Mouse (Mus musculus): ENCODE measurements at regions not wholly inside any gene's neighbourhood (a gene's known extent, or its start where the extent isn't known, plus 50 kb on each side); places are given as distances from the start of the nearest gene placed in this dataset.
"Not testable (repeated sequence)": the region's sequence is repeated elsewhere in the genome, so short reads cannot be mapped to it uniquely, and the experiment has no call there.

DNA sequence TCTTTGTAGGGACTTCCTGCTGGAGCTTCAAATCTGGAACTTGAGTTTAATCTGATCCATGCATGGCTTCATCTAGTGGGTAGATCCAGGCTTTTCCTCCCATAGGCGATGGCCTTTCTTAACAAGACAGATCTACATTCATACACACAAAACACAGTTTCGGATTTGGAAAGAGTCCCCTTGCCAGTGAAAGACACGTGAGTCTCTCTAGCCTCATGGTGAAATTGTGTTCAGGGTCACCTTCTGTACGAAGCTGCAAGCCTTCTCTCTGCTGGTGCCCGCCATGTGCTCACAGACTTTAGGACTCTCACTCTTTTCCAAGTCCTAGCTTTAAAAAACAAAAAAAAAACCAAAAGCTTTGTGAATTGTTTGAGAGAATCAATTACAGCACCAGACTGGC, 51.4 kb upstream of the Dlx2 start:
- no peak for DNase-seq (ENCODE audit: low spot score in 2 of 2)

DNA sequence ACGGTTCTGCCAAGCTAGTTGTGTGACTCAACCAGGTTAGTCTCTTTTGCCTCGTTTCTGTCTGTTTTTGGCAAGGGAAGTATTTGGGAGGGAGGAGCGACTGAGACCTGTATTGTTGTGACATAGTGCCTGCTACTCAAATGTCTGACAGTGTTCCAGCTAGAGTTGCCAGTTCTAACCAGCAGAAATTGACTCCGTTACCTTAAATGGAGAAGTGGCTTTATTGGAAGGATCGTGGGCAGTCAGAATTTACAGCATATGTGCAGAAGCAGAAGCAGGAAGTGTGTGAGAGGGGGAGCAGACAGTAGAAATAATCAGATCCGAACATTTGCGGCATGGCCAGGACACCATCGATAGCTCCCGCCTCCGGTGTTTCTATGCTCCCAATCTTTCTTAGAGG, 51.8 kb upstream of the Dlx2 start:
- peak in 1 of 2 experiments; percentile 61 for DNase-seq (ENCODE audit: low spot score in 2 of 2)

DNA sequence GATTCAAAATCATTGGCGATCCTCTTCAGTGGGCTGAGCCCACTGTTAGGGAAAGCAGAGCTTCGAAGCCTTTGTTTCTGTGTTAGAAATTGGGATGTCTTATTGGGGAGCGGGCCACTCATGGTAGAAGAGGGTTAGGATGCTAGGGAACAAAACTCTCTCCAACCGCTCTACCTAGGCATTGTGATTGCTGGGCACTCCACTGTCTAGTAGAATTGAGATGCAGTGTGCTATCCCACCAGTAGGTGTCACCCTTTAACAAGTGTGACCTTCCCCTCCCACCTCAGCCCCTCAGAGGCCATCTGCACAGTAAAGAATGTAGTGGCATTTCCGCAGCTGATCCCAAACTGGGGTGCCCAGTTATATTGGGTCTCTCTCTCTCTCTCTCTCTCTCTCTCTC, 52.2 kb upstream of the Dlx2 start:
- DNase-seq (ENCODE audit: low spot score in 2 of 2) = peak; percentile 82 to 90

DNA sequence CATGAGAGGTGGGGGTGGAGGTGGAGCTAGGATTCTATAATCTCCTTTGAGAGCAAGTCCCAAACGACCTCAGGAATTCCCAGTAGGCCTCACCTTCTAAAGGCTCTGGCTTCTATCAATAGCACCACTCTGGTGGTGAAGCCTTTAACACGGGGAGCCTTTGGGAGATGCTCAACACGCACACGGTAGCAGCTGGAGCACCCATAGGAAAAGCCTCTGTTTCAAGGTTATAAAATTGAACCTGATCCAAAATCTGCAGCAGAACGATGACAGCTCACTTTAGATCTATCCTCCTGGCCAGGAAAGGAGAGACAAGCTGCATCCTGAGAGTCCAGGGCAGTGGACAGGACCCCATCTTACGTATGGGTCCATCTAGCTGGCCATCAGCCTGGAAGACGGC, 53.7 kb upstream of the Dlx2 start:
- no peak for DNase-seq (ENCODE audit: low spot score in 2 of 2)

DNA sequence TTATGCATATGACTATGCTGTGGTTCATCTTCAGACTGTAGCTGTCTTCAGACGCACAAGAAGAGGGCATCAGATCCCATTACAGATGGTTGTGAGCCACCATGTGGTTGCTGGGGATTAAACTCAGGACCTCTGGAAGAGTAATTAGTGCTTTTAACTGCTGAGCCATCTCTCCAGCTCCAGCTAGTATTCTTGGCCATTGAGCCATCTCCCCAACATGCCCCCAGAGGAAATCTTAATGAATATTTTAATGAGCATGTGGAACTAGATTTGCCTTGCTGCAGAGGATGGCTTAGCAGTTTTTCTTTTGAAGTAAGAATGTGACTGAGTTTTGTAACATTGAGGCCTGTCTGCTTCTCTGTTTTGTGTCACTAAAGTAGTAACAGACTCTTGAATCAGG, 54.4 kb upstream of the Dlx2 start:
- DNase-seq (ENCODE audit: low spot score in 2 of 2) = no peak

DNA sequence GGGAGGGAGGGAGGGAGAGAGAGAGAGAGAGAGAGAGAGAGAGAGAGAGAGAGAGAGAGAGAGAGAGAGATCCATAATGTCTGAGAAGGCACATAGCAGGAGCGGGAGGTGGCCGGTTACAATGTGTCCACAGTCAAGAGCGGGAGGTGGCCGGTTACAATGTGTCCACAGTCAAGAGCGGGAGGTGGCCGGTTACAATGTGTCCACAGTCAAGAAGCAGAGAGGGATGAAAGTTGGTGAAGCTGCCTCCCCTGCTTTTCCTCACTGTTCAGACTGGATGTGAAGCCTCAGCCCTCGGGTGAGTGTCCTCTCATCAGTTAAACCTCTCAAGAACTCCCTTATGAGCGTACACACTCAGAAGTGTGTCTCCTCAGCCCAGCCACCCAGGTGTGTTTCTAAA, 57.2 kb upstream of the Dlx2 start:
- not testable (repeated sequence) for DNase-seq (ENCODE audit: low spot score in 2 of 2)

DNA sequence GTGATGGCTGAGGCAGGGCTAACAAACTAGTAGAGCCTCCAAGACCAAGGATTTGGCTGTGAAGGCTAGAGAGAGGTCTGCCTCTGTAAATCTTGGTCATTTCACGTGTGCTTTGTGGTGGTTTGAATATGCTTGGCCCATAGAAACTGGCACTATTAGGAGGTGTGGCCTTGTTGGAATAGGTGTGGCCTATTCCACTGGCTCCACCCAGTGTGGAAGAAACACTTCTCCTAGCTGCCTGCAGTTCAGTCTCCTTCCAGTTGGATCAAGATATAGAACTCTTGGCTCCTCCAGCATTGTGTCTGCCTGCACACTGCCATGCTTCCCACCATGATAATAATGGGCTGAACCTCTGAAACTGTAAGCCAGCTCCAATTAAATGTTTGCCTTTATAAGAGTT, 59.1 kb upstream of the Dlx2 start:
- DNase-seq (ENCODE audit: low spot score in 2 of 2) = no peak

DNA sequence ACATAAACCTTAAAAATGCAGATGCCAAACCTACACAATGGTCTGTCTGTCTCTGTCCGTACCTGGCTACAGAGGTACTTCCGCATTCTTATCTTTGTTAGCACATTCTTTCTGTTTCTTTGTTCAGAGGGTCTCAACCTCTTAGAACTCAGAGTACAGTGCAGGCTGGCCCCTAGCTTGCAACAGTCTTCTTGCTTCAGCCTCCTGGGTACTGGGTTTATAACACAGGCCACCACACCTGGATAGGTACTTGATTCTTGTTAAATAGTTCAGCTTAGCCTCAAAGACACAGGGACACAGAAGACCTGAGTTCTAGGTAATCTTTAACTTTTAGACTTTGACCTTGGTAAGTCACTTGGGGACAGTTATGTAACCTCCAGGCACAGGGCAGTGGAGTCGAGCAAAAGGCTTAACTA, 60.5 kb upstream of the Dlx2 start:
- DNase-seq (ENCODE audit: low spot score in 2 of 2) = no peak

DNA sequence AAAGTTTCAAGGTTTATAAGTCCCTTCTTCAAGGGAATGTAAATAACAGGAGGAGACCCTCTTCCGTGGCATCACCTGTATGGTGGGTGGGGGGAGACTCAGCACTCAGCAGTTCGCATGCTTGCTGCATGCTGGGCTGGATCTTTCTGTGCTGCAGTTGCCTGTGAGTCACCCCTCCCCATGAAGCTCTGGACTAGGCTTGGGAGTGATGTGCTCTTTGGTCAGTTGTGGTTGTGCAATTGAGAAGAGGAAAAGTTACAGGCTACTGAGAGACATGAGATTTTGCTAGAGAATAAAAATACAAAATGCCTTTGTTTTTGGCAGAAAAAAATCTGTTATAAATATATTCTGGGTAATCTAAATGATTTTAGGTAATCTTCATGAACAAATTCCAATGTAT, 66.7 kb upstream of the Dlx2 start:
- no peak for DNase-seq (ENCODE audit: low spot score in 2 of 2)

DNA sequence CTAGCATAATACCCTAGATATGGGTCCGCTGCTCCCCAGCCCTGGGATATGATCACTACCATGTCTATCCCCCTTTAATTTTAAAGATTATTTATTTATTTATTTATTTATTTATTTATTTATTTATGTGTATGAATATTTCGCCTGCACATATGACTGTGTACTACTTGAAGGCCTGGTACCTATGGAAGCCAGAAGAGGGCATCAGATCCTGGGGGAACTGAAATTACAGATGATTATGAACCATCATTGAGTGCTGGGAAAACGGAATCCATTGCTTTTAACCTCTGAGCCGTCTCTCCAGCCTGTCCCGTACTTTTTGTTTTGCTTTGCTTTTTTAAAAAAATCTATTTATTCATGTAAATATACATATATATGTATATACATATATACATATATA, 70.0 kb upstream of the Dlx2 start:
- no peak for DNase-seq (ENCODE audit: low spot score in 2 of 2)

DNA sequence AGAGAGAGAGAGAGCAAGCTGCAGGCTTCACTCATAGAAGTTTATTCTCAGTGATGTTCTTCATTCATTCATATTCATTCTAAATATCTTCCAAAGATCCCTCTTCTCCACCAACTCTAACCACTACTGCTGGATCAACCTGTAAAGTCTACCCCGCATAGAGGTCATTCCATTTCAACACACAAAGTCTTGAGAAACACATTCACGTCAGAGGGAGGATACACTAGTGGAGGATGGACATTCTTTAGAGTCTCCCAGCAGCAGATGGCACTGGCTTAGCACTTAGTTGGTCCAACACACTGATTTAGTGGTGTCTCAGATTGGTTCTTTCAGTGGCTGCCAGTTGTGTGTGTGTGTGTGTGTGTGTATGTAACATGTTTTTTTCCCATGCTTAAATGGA, 74.9 kb upstream of the Dlx2 start:
- no peak for DNase-seq (ENCODE audit: low spot score in 2 of 2)

DNA sequence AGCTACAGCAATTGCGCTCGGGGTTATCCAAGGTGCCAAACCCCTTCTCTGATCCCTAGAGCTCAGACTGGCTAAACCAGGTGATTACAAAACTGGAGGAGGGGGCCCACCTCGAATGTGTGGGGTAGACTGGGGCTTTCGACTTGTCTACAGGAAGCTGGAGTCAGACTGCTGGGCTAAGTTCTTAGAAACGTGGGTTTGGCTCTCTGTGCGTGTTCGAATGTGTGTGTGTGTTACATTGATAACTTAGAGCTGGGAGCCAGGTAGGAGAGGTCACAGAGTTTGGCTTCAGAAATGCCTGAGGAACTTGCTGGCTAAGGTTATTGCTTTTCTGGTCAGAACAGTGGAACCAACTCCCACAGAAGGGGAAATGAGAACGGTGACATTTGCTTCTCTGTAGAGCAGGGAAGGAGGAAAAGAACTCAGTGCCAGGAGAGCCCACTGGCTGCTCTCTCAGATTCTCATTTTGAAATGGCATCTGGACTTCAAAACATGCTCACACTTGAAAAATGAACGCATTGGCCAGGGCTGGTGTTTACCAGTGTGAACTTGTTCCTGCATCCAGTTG, 76.1 kb upstream of the Dlx2 start:
- DNase-seq (ENCODE audit: low spot score in 2 of 2) = no peak

DNA sequence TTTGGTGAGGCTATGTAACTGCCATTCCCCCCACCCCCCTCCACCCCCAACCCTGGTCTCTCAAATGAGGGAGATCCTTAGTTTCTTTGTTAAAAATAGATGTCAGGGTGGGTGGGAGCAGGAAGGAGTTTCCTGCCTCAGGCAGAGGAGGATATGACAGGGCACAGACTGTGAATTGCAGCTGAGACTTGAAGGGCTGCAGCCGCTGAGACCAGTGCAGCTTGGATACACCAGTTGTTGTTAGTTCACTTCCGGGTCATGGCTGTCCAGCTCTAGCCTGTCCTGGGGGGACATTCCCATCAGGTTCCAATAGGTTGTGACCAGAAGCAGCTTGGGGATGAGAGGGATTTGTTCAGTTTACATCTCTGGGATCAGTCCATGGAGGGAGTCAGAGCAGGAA, 76.6 kb upstream of the Dlx2 start:
- DNase-seq (ENCODE audit: low spot score in 2 of 2) = no peak

DNA sequence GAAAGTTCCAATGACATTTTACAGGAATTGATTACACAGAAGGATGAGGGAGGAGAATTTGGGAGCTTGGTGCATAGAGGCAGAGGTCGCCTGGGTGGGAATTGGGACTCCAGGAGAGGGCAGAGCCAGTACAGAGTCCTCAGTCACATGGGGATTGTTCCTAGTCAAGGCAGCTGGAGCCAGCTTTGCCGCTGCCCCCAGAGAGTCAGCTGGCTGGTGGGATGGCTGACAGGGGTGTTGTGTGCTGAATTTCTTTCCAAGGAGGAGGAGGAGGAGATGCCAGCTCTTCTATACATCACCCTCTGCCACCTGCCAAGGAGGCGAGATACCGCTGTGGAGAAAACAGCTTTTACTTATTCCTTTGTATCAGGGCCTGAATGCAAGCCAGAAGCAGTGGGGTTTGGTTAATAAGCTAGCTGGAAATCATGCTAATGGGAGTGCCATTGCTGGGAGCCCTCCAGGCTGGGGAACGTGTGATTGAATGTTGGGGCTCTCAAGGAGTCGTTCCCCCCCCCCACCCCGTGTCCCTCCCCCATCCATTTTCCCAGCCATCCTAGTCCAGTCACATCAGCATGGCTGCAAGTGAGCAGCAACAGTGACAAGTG, 78.8 kb upstream of the Dlx2 start:
- no peak for DNase-seq (ENCODE audit: low spot score in 2 of 2)

DNA sequence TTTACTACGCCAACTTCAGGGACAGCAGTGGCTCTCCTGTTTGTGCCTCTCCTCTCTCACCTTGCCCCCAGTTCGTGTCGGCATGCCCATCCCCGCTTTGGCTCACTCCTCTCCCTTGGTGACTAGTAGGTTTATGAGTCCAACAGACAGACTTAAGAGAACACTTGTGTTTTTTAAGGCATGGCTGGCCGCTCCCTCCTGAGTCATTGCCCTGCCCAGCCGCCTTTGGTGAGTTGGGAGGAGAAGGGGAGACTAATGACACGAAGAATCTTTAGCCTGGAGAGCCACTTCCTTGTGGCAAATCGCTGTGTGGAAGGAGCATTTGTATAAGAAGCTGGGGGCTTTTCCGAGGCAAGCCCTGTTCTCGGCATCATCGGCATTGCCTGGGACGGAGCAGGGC, 79.8 kb upstream of the Dlx2 start:
- DNase-seq (ENCODE audit: low spot score in 2 of 2) = no peak

DNA sequence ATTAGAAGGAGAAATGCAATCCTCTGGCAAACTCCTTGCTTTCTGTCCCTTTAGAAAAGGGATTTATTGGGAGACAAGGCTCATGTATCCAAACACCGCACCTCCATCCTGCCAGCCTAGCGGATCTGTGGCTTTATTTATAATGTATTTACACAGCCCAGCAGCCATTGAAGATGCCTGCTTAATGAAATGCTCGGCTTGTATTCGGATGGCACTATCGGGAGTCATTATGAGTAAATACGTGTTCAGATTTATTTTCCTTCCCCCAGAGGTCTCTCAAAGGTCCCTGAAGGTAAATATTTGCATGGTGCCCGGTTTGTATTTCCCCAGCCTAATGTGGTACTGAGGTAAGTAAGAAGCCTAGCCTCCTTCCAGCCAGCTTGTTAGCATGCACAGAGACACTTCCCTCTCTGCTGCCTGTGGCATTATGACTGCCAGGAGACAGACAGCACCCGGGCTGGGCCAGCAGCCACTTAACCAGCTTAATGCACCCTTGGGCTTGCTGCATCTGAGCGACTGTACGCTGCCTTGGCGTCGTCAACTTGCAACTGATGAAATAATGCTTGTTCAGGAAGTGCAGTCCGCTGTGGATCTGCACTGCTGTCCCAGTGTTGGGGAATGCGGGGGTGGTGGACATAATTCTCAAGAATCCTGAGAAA, 80.7 kb upstream of the Dlx2 start:
- peak; percentile 54 to 65 for DNase-seq (ENCODE audit: low spot score in 2 of 2)

DNA sequence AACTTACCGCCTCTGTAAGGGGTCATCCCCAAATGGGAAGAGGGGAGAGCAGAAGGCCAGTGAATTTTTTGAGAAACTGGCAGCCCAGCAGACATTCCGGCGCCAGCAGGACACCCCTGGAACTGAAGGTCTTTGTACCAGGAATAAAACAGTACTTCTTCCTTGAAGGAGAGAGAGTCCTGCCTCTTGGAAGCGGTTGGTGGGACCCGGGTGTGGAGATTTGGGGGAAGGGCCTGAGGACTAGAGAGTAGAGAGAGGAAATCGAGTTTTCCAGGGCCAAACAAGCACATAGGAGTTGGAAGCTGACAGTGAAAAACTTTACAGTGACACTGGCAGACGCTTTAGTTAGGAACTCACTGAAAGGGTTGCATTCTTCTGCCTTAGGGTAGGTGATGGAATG, 82.3 kb upstream of the Dlx2 start:
- DNase-seq (ENCODE audit: low spot score in 2 of 2) = peak in 1 of 2 experiments; percentile 65

DNA sequence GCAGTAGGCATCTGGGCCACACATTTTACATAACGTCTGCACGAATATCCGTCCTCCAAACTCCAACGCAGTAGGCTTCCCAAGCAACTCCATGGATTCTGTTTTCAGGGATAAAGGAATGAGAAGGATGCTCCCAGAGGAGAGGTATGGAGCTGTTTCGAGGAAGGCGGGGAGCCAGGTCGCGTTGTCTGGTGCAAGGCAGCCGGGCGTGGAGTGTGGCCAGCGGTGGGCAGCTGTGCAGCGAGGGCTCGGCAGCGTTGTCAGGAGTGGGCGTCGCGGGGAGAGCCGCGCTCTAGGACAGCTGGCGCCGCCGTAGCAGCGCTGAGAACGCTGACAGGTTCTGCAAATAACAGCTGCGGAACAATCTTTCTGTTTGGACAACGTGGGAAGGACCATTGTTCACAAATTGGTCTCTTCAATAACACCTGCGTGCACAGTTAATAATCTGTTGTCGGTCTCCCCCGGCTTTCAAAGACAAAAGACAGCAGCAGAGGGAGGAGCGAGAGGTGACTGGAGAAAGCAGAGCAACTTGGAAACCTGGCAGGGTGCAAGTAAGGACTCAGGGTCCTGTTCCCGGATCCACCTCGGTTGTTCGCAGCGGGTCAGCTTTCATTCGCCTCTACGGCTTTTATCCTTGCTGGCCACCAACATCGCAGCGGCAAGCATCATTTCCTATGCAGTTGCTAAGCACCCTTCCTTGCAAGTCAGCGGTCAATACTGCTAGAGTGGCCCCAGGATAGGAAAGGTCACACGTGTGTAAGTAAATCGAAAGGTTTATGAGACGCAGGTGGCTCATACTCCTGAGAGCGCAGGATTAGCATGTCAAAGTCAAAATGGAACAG, 83.0 kb upstream of the Dlx2 start:
- peak; percentile 32 to 70 for DNase-seq (ENCODE audit: low spot score in 2 of 2)

DNA sequence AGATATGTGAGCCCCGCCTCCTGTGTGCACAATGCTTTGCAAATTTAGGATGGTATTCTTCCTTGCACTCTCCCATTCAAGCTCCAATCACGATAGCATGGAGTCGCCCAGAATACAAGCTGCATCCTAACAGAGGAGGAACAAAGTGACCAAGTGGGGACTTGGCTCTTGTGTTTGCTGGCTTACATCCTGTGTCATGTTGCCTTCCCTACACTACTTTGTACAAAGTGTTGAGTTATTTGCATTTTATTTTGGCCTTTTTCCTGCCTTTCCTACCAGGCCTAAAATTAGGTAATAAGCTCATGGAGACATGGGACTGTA, 83.5 kb upstream of the Dlx2 start:
- no peak for DNase-seq (ENCODE audit: low spot score in 2 of 2)

DNA sequence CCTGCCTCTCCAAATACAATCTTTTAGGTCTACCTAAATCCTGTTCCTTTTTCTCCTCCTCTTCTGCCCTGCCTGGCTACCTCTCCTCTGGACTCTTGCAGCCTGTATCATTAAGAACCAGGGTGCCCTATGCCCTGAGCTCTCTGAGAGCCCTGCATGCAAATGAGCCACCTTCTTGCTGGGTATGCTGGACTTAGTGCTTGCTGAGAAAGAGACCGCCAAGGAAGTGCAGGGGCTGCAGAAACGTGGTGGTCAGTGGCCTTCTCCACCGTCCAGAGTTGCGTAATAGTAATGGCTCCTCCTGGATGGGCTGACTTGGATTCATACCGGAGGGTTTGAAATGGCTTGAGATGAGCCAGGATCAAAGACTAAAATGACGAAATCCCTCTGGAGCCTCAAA, 86.9 kb upstream of the Dlx2 start:
- no peak for DNase-seq (ENCODE audit: low spot score in 2 of 2)

DNA sequence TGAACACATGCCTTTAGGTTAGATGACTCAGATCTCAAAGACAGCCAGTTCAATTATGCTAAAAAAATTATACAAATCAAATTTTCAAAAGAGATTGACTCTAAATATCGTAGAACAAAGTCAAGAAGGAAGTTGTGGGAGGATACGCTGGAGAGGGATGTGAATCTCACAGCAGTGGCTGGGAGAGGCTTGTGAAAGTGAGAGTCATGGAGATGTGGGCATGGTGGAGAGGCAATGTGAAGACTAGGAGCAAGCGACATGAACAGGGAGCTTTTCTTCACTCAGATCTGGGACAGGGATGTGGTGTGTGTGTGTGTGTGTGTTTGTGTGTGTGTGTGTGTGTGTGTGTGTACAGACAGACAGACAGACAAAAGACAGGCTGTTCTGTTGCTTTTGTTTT, 87.9 kb upstream of the Dlx2 start:
- DNase-seq (ENCODE audit: low spot score in 2 of 2) = no peak

DNA sequence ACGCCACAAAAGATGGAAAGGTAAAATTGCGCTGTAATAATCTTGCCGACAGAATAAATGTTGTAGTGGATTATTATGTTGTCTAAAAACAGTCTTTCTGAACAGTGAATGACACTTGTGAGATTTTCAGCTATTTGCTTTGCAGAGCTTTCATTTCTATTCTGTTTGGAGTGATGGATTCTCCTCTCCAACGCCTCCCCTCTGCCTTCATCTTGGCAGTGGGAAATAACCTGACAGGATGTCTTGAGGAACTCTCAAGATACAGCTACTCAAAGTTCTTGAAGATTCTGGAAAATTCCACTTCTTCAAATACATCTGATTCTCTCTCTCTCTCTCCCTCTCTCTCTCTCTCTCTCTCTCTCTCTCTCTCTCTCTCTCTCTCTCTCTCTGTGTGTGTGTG, 89.6 kb upstream of the Dlx2 start:
- no peak for DNase-seq (ENCODE audit: low spot score in 2 of 2)
